Mouse (Mus musculus) ES-E14 (cell line): ENCODE results near the gene Gm16253. TPM values are rescaled to one million over a fixed set of nuclear protein-coding genes. Genes with fewer than 3 reads are reported as not detected.

Experiments used
- DNase-seq: peaks from one replicate; pipeline ENCODE4 v3.0.0-alpha.2; 2013; ENCODE audit warnings: low read depth, low spot score
- H3K27ac ChIP-seq: 2 replicates; pipeline ENCODE4 v1.5.1; 2012; ENCODE audit warnings: low read depth, mild to moderate bottlenecking, low read length, moderate library complexity, mixed read lengths; ENCODE audit not compliant: poor library complexity, insufficient read depth, severe bottlenecking
- H3K36me3 ChIP-seq: 2 replicates; pipeline ENCODE4 v1.6.1; 2012; ENCODE audit warnings: mild to moderate bottlenecking, low read length, moderate library complexity, mixed read lengths; ENCODE audit not compliant: control insufficient read depth, poor library complexity, insufficient read depth, severe bottlenecking
- H3K4me1 ChIP-seq, 2 experiments: fragments of 150-350 bp in 1 of 2; sonication (generic) in 1 of 2; 2 replicates each; pipeline ENCODE4 v1.6.1; 2012; ENCODE audit warnings: low read length in 2 of 2, mild to moderate bottlenecking in 1 of 2, mixed read lengths in 1 of 2; ENCODE audit not compliant: control insufficient read depth in 2 of 2, insufficient read depth in 2 of 2, poor library complexity in 1 of 2
- H3K4me3 ChIP-seq, 2 experiments: fragments of 150-350 bp in 1 of 2; sonication (generic) in 1 of 2; 2 replicates each; pipeline ENCODE4 v1.5.1; 2012; ENCODE audit warnings: low read length in 2 of 2, low read depth in 1 of 2, mild to moderate bottlenecking in 1 of 2, mixed read lengths in 1 of 2; ENCODE audit not compliant: insufficient read depth in 1 of 2, poor library complexity in 1 of 2, severe bottlenecking in 1 of 2
- H3K9ac ChIP-seq: 2 replicates; pipeline ENCODE4 v1.6.1; 2012; ENCODE audit warnings: low read depth, mild to moderate bottlenecking, low read length, mixed read lengths; ENCODE audit not compliant: poor library complexity, insufficient read depth, severe bottlenecking
- H3K9me3 ChIP-seq: fragments of 150-350 bp; sonication (generic); 2 replicates; pipeline ENCODE4 v1.6.1; 2012; ENCODE audit warnings: low read depth, mild to moderate bottlenecking, low read length; ENCODE audit not compliant: control insufficient read depth, insufficient read depth
- CHD2 ChIP-seq: IDR thresholded peaks from 2 replicates; pipeline ENCODE4 v1.6.1; 2014; ENCODE audit warnings: mild to moderate bottlenecking, low read depth, low read length, inconsistent platforms
- HCFC1 ChIP-seq: IDR thresholded peaks from 2 replicates; pipeline ENCODE4 v1.6.1; 2012; ENCODE audit warnings: low read length, inconsistent platforms, borderline replicate concordance; ENCODE audit not compliant: insufficient read depth
- MAFK ChIP-seq: IDR thresholded peaks from 2 replicates; pipeline ENCODE4 v1.6.1; 2014; ENCODE audit warnings: mild to moderate bottlenecking, low read depth, low read length, inconsistent platforms; ENCODE audit not compliant: insufficient read depth
- ZC3H11A ChIP-seq: IDR thresholded peaks from 2 replicates; pipeline ENCODE4 v1.6.1; 2012; ENCODE audit warnings: low read depth, mild to moderate bottlenecking, inconsistent platforms, low read length, borderline replicate concordance
- ZNF384 ChIP-seq: IDR thresholded peaks from 2 replicates; pipeline ENCODE4 v1.6.1; 2012; ENCODE audit warnings: low read depth, low read length, inconsistent platforms
- in situ Hi-C, 2 experiments: fragments of 600-800 bp; cut with MboI; formaldehyde crosslinking; loops; one replicate each; pipeline ENCODE4 v1.15.1; 2025; ENCODE audit warnings: low sequenced_read_pairs in 2 of 2, inconsistent platforms in 1 of 2; ENCODE audit not compliant: unreplicated experiment in 2 of 2
- total RNA-seq: library from RNA; depleted of rRNA; stranded (reverse); fragments of 300-350 nt; gene quantifications from 2 replicates; pipeline ENCODE4 v1.2.3, GENCODE M21; 2012

The Gm16253 gene
- total RNA-seq, 1 experiment = 2.0 TPM

DNA sequence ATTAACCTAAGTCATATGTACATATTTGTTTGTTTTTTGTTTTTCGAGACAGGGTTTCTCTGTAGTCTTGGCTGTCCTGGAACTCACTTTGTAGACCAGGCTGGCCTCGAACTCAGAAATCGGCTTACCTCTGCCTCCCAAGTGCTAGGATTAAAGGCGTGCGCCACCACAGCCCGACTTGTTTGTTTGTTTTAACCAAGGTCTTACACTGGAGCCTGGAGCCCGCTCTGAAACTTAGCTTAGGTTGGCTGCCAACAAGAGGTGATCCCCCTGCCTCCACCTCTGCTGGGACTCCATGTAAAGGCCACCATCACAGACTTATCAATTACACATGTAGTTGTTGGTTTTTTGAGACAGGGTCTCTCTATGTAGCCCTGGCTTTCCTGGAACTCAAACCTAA, 28.0 kb upstream of the Gm16253 start:
- Histone ChIP-seq H3K36me3 (no peaks in the 10 kb centered on the region), H3K4me3 (no peak overlapping the region), H3K9me3 (no peaks in the 10 kb centered on the region), H3K9ac (no peak overlapping the region), H3K27ac (no peak overlapping the region), H3K4me1 (peaks cover 2 to 8% of the 10 kb centered on the region in 2 experiments; a peak in 3 of 4 replicates)
- in situ Hi-C loops = loop anchor here (5.0 to 10.0 kb wide), 2 partner anchors 86 to 93 kb away; partner anchors contain the start of genes Gm42957 (in 1 of the 2) and Pex11b (in 1 of the 2)
- TF ChIP-seq ZC3H11A = no peak
- TF ChIP-seq HCFC1 = no peak
- no peak for DNase-seq

DNA sequence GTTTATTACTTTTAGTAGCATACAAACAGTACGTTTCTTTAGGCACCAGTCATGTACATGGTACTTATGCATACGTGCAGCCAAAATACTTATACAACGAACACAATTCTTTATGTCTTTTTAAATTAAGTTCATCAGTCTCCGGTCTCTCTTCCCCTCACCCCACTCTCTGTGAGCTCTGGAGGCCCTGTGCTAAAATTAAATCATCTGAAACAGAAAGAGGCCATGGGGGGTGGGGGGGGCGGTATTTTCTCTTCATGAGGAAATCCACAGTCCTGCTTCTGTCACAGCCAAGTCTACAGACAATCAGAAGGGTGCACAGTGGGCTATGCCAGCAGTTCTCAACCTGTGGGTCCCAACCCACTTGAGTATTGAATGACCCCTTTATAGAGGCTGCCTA, 27.4 kb upstream of the Gm16253 start:
- DNase-seq = no peak
- no peaks in the 10 kb centered on the region for H3K36me3 ChIP-seq
- H3K4me1 ChIP-seq = peaks cover 2 to 10% of the 10 kb centered on the region in 2 experiments; a peak in 3 of 4 replicates
- in situ Hi-C loops = loop anchor here (5.0 to 10.0 kb wide), 2 partner anchors 85 to 93 kb away; partner anchors contain the start of genes Gm42957 (in 1 of the 2) and Pex11b (in 1 of the 2)
- no peak for TF ChIP-seq ZC3H11A
- no peak overlapping the region for H3K4me3 ChIP-seq
- no peak overlapping the region for H3K9ac ChIP-seq
- H3K27ac ChIP-seq = no peak overlapping the region
- no peaks in the 10 kb centered on the region for H3K9me3 ChIP-seq

GRCm38 (mm10) chr3:96551203-96551602, 25.6 kb upstream of the Gm16253 start:
- TF ChIP-seq CHD2 (no peak), ZNF384 (no peak), ZC3H11A (0 out of 2 replicates have a peak, but pooled peaks have one; percentile 49), HCFC1 (no peak), MAFK (no peak)
- in situ Hi-C loops = no loop called here
- Histone ChIP-seq H3K9ac (no peak overlapping the region), H3K4me3 (no peak overlapping the region), H3K9me3 (no peaks in the 10 kb centered on the region), H3K4me1 (peaks cover 2 to 13% of the 10 kb centered on the region in 2 experiments), H3K27ac (no peak overlapping the region), H3K36me3 (no peaks in the 10 kb centered on the region)
- DNase-seq = no peak

GRCm38 (mm10) chr3:96551890-96552289, 24.9 kb upstream of the Gm16253 start:
- Histone ChIP-seq H3K36me3 (no peaks in the 10 kb centered on the region), H3K9ac (no peak overlapping the region), H3K4me1 (peaks cover 2 to 13% of the 10 kb centered on the region in 2 experiments), H3K4me3 (no peak overlapping the region), H3K9me3 (no peaks in the 10 kb centered on the region), H3K27ac (no peak overlapping the region)
- no peak for DNase-seq
- TF ChIP-seq HCFC1 = no peak
- TF ChIP-seq ZNF384 = no peak
- no peak for TF ChIP-seq CHD2
- TF ChIP-seq ZC3H11A = no peak
- no peak for TF ChIP-seq MAFK
- in situ Hi-C loops = no loop called here

- H3K4me3 ChIP-seq = no peak overlapping the region
- H3K36me3 ChIP-seq = no peaks in the 10 kb centered on the region
- in situ Hi-C loops = no loop called here
- H3K9ac ChIP-seq = no peak overlapping the region
- no peak overlapping the region for H3K27ac ChIP-seq
- no peak for TF ChIP-seq CHD2
- no peak for TF ChIP-seq ZNF384
- TF ChIP-seq HCFC1 = no peak
- no peak for TF ChIP-seq MAFK
- no peak for TF ChIP-seq ZC3H11A
- peaks cover 2 to 13% of the 10 kb centered on the region in 2 experiments for H3K4me1 ChIP-seq
- H3K9me3 ChIP-seq = no peaks in the 10 kb centered on the region
- no peak for DNase-seq
Observed at GRCm38 (mm10) chr3:96553601-96554000, 23.2 kb upstream of the Gm16253 start.
